Mouse (Mus musculus) spleen, adult 2 months (tissue): ENCODE measurements around the gene Sgk1. TPM values are rescaled to one million over a fixed set of nuclear protein-coding genes. Genes with fewer than 3 reads are reported as not detected.

ENCODE experiments used
- DNase-seq, 2 experiments: peaks; one replicate each; pipeline versions ENCODE4 v3.0.0 to v3.0.0-alpha.2; 2012 to 2021; ENCODE audit warnings: low spot score in 2 of 2, low read depth in 1 of 2
- H3K27ac ChIP-seq: fragments of 200-500 bp; 2 replicates; pipeline ENCODE4 v1.5.1; 2012; ENCODE audit warnings: low read length, inconsistent platforms; ENCODE audit not compliant: insufficient read depth
- H3K27me3 ChIP-seq: fragments of 200-500 bp; 2 replicates; pipeline ENCODE4 v1.6.1; 2012; ENCODE audit warnings: mild to moderate bottlenecking, moderate library complexity, low read length, inconsistent platforms; ENCODE audit not compliant: control insufficient read depth, insufficient read depth
- H3K36me3 ChIP-seq: fragments of 200-500 bp; 2 replicates; pipeline ENCODE4 v1.6.1; 2012; ENCODE audit warnings: mild to moderate bottlenecking, low read length, inconsistent platforms; ENCODE audit not compliant: control insufficient read depth, insufficient read depth
- H3K4me1 ChIP-seq: fragments of 200-500 bp; 2 replicates; pipeline ENCODE4 v1.6.1; 2011; ENCODE audit warnings: inconsistent platforms; ENCODE audit not compliant: control insufficient read depth, insufficient read depth, insufficient read length
- H3K4me3 ChIP-seq: fragments of 200-500 bp; 2 replicates; pipeline ENCODE4 v1.5.1; 2011; ENCODE audit warnings: mild to moderate bottlenecking, inconsistent platforms; ENCODE audit not compliant: insufficient read depth, insufficient read length; ENCODE audit errors: extremely low read depth
- CTCF ChIP-seq: fragments of 200-500 bp; IDR thresholded peaks from 2 replicates; pipeline ENCODE4 v1.5.1; 2011; ENCODE audit warnings: mild to moderate bottlenecking, inconsistent platforms; ENCODE audit not compliant: insufficient read depth, insufficient read length, insufficient replicate concordance; ENCODE audit errors: extremely low read depth
- POLR2A ChIP-seq: fragments of 200-500 bp; IDR thresholded peaks from 2 replicates; pipeline ENCODE4 v1.6.1; 2011; ENCODE audit warnings: low read depth, low read length, inconsistent platforms
- WGBS: fragments of 180-500 bp; shearing (Covaris S2); methylation state at CpG from one replicate; pipeline ENCODE4 v1.1.7; 2018; 5-methylcytosine and 5-hydroxymethylcytosine counted together
- polyA plus RNA-seq: library from polyadenylated mRNA; depleted of rRNA; stranded (reverse); fragments of >200 nt; gene quantifications from 2 replicates; pipeline ENCODE4 v1.2.3, GENCODE M21; 2012

The Sgk1 gene
- polyA plus RNA-seq, 1 experiment, result 15.8 TPM

GRCm38 (mm10) chr10:21978421-21978820 is 96.4 kb downstream of the Sgk1 start:
- no peak for DNase-seq
- TF ChIP-seq POLR2A, result no peak
- no peak for TF ChIP-seq CTCF
- Histone ChIP-seq H3K4me1 (peaks cover 13% of the 10 kb centered on the region), H3K27me3 (no peaks in the 10 kb centered on the region), H3K36me3 (no peaks in the 10 kb centered on the region), H3K4me3 (no peak overlapping the region), H3K27ac (no peak overlapping the region)
- 83% methylated on average over 9 of the region's 9 CpGs for WGBS

- Histone ChIP-seq H3K27ac (no peak overlapping the region), H3K4me1 (peaks cover 13% of the 10 kb centered on the region), H3K27me3 (no peaks in the 10 kb centered on the region), H3K36me3 (no peaks in the 10 kb centered on the region), H3K4me3 (no peak overlapping the region)
- TF ChIP-seq POLR2A (no peak), CTCF (no peak)
- DNase-seq, result no peak
- 93% methylated on average over 5 of the region's 5 CpGs for WGBS
These were observed 97.4 kb downstream of the Sgk1 start for GRCm38 (mm10) chr10:21979286-21979965.

GRCm38 (mm10) chr10:21980780-21981435 is 98.9 kb downstream of the Sgk1 start:
- H3K4me1 ChIP-seq, result peaks cover 7% of the 10 kb centered on the region
- H3K27ac ChIP-seq, result no peak overlapping the region
- no peaks in the 10 kb centered on the region for H3K27me3 ChIP-seq
- TF ChIP-seq CTCF, result no peak
- no peak for TF ChIP-seq POLR2A
- 90% methylated on average over 6 of the region's 6 CpGs for WGBS
- no peak overlapping the region for H3K4me3 ChIP-seq
- H3K36me3 ChIP-seq, result no peaks in the 10 kb centered on the region
- no peak for DNase-seq

- no peak for DNase-seq
- no peak overlapping the region for H3K27ac ChIP-seq
- TF ChIP-seq CTCF, result no peak
- no peak for TF ChIP-seq POLR2A
- 27% methylated on average over 2 of the region's 2 CpGs for WGBS
- H3K27me3 ChIP-seq, result no peaks in the 10 kb centered on the region
- H3K36me3 ChIP-seq, result no peaks in the 10 kb centered on the region
- H3K4me3 ChIP-seq, result no peak overlapping the region
- H3K4me1 ChIP-seq, result no peaks in the 10 kb centered on the region; the same call in 1 of the 2 replicates
These were observed 100.3 kb downstream of the Sgk1 start for GRCm38 (mm10) chr10:21982303-21982702.

- no peaks in the 10 kb centered on the region for H3K27me3 ChIP-seq
- peaks cover 6% of the 10 kb centered on the region; the same call in 1 of the 2 replicates for H3K4me1 ChIP-seq
- no peaks in the 10 kb centered on the region for H3K36me3 ChIP-seq
- DNase-seq, result no peak
- no peak overlapping the region for H3K27ac ChIP-seq
- TF ChIP-seq POLR2A (no peak), CTCF (no peak)
- 93% methylated on average over 5 of the region's 5 CpGs for WGBS
- no peak overlapping the region for H3K4me3 ChIP-seq
These were observed 106.5 kb downstream of the Sgk1 start for GRCm38 (mm10) chr10:21988489-21988888.

- TF ChIP-seq CTCF, result peak; percentile 50; the same call in 1 of the 2 replicates
- no peak for TF ChIP-seq POLR2A
- H3K4me3 ChIP-seq, result peak overlapping the region; percentile 80
- peak overlapping the region; percentile 15; the same call in 1 of the 2 replicates for H3K27ac ChIP-seq
- peaks cover 5% of the 10 kb centered on the region for H3K36me3 ChIP-seq
- no peaks in the 10 kb centered on the region for H3K27me3 ChIP-seq
- peak in 1 of 2 experiments; percentile 79 for DNase-seq
- 18% methylated on average over 17 of the region's 17 CpGs for WGBS
- peaks cover 6% of the 10 kb centered on the region; the same call in 1 of the 2 replicates for H3K4me1 ChIP-seq
These were observed 109.4 kb downstream of the Sgk1 start for GRCm38 (mm10) chr10:21991351-21991840.
